Mouse (Mus musculus): ENCODE data around the gene Csf2rb. TPM values are rescaled to one million over a fixed set of nuclear protein-coding genes. Genes with fewer than 3 reads are reported as not detected.
A peak's percentile ranks its signal among the peaks of the same experiment; 100 is the strongest.

Gene Csf2rb
- total and polyA plus RNA-seq, 3 experiments, result 1.6 to 2.8 (median 2.2) TPM

DNA sequence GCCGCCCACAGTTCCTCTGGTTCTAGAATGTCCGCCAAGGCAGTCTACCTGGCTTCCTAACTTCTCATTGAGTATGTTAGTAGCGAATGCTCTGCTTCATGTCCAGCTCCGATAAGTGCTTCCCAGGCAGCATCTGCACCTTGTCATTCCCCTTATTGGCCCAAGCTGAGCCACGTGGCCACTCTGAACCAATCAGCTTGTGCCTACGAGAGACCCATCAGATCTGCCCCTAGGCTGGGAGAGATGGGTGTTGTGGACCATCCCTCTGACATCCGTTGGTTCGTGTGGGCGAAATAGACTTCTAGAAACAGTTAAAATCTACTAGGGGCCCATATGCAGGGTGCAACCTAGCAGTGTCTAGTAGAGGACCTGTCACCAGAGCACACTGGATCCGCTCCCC, 52.3 kb downstream of the Csf2rb start:
- Histone ChIP-seq H3K27ac (no peak overlapping the region), H3K79me2 (replicated peaks; ENCODE audit: control insufficient read depth, insufficient read depth, low read length) (no peaks in the 10 kb centered on the region), H3K4me1 (ENCODE audit: control insufficient read depth, insufficient read depth, low read length) (no peaks in the 10 kb centered on the region), H3K36me3 (ENCODE audit: control insufficient read depth, insufficient read depth, low read length) (no peaks in the 10 kb centered on the region), H3K9ac (ENCODE audit: low read depth, low read length) (no peak overlapping the region), H3K27me3 (ENCODE audit: control insufficient read depth, insufficient read depth, low read length) (no peaks in the 10 kb centered on the region), H3K4me3 (no peak overlapping the region)
- 86% methylated on average over 10 of the region's 10 CpGs for WGBS
- TF ChIP-seq EP300 (IDR thresholded peaks at IDR 0.05; ENCODE audit: insufficient read depth, low read depth, low read length) (no peak), CTCF (IDR thresholded peaks at IDR 0.05) (no peak), POLR2A (IDR thresholded peaks at IDR 0.05; ENCODE audit: insufficient read depth, low read depth, low read length) (no peak)
- DNase-seq, result no peak
- intact Hi-C loops (cut with DNase I), result no loop called here

GRCm38 (mm10) chr15:78378556-78378955, 53.0 kb downstream of the Csf2rb start:
- TF ChIP-seq CTCF (IDR thresholded peaks at IDR 0.05) (no peak), POLR2A (IDR thresholded peaks at IDR 0.05; ENCODE audit: insufficient read depth, low read depth, low read length) (no peak)
- no peaks in the 10 kb centered on the region for H3K36me3 ChIP-seq (ENCODE audit: control insufficient read depth, insufficient read depth, low read length)
- WGBS, result 67% methylated on average over 10 of the region's 10 CpGs
- no peaks in the 10 kb centered on the region for H3K4me1 ChIP-seq (ENCODE audit: control insufficient read depth, insufficient read depth, low read length)
- H3K27me3 ChIP-seq (ENCODE audit: control insufficient read depth, insufficient read depth, low read length), result no peaks in the 10 kb centered on the region
- H3K79me2 ChIP-seq (replicated peaks; ENCODE audit: control insufficient read depth, insufficient read depth, low read length), result no peaks in the 10 kb centered on the region
- no peak overlapping the region for H3K4me3 ChIP-seq
- H3K9ac ChIP-seq (ENCODE audit: low read depth, low read length), result no peak overlapping the region
- no peak for DNase-seq
- intact Hi-C loops (cut with DNase I), result no loop called here
- no peak overlapping the region for H3K27ac ChIP-seq

- Histone ChIP-seq H3K27ac (no peak overlapping the region), H3K36me3 (ENCODE audit: control insufficient read depth, insufficient read depth, low read length) (no peaks in the 10 kb centered on the region), H3K4me3 (no peak overlapping the region), H3K79me2 (replicated peaks; ENCODE audit: control insufficient read depth, insufficient read depth, low read length) (no peaks in the 10 kb centered on the region), H3K9ac (ENCODE audit: low read depth, low read length) (no peak overlapping the region), H3K4me1 (ENCODE audit: control insufficient read depth, insufficient read depth, low read length) (peaks cover 1% of the 10 kb centered on the region; the same call in 1 of the 2 replicates), H3K27me3 (ENCODE audit: control insufficient read depth, insufficient read depth, low read length) (no peaks in the 10 kb centered on the region)
- WGBS, result 76% methylated on average over 2 of the region's 2 CpGs
- DNase-seq, result no peak
- TF ChIP-seq CTCF (IDR thresholded peaks at IDR 0.05), result no peak
- intact Hi-C loops (cut with DNase I), result no loop called here
Measured at GRCm38 (mm10) chr15:78380208-78380607, 54.7 kb downstream of the Csf2rb start.

DNA sequence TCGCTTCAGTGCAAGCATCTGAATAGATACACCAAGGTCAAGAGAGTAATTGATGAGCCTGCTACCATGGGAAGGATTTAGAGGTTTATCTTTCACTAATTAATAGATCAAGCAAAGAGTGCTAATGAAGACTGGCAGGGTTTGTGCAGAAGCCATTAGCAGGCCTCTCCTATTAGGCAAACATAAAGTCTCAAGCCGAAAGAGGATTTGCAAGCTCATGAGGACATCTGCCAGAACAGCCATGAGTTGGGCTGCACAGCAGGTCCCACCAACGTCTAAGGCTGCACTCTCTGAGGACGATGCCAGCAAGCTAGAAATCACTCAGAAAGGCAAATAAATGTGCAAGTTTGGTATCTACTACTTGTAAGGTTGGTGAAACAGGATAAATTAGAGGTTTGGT, 55.2 kb downstream of the Csf2rb start:
- DNase-seq, result no peak
- WGBS, result 78% methylated on average over 4 of the region's 4 CpGs
- Histone ChIP-seq H3K9ac (ENCODE audit: low read depth, low read length) (no peak overlapping the region), H3K79me2 (replicated peaks; ENCODE audit: control insufficient read depth, insufficient read depth, low read length) (no peaks in the 10 kb centered on the region), H3K27me3 (ENCODE audit: control insufficient read depth, insufficient read depth, low read length) (no peaks in the 10 kb centered on the region), H3K36me3 (ENCODE audit: control insufficient read depth, insufficient read depth, low read length) (no peaks in the 10 kb centered on the region), H3K4me3 (no peak overlapping the region), H3K27ac (no peak overlapping the region), H3K4me1 (ENCODE audit: control insufficient read depth, insufficient read depth, low read length) (peaks cover 1% of the 10 kb centered on the region; the same call in 1 of the 2 replicates)
- intact Hi-C loops (cut with DNase I), result no loop called here
- TF ChIP-seq CTCF (IDR thresholded peaks at IDR 0.05) (no peak), POLR2A (IDR thresholded peaks at IDR 0.05; ENCODE audit: insufficient read depth, low read depth, low read length) (no peak), EP300 (IDR thresholded peaks at IDR 0.05; ENCODE audit: insufficient read depth, low read depth, low read length) (no peak)

DNA sequence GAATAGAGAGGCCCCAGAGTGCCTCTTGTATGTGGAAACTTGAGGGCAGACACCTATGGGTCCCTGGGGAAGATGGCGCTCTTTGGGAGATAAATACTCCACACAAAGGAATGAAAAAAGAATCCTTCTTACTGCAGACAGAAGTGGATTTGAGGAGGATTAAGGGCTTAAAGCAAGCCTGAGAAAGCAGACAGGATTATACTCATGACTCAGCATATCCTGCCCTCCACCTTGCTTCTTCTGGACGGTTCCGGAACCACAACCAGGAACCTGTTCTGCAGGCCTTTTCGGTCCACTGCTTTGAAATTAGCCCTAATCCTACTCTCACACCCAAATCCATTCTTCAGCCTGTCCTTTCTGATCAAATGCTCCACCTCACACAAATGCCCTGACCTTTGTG, 56.6 kb downstream of the Csf2rb start:
- H3K4me1 ChIP-seq (ENCODE audit: control insufficient read depth, insufficient read depth, low read length), result peaks cover 1% of the 10 kb centered on the region; the same call in 1 of the 2 replicates
- no peak overlapping the region for H3K9ac ChIP-seq (ENCODE audit: low read depth, low read length)
- no peaks in the 10 kb centered on the region for H3K36me3 ChIP-seq (ENCODE audit: control insufficient read depth, insufficient read depth, low read length)
- intact Hi-C loops (cut with DNase I), result no loop called here
- TF ChIP-seq EP300 (IDR thresholded peaks at IDR 0.05; ENCODE audit: insufficient read depth, low read depth, low read length), result no peak
- TF ChIP-seq POLR2A (IDR thresholded peaks at IDR 0.05; ENCODE audit: insufficient read depth, low read depth, low read length), result no peak
- no peak for TF ChIP-seq CTCF (IDR thresholded peaks at IDR 0.05)
- H3K27ac ChIP-seq, result no peak overlapping the region
- no peak for DNase-seq
- no peaks in the 10 kb centered on the region for H3K27me3 ChIP-seq (ENCODE audit: control insufficient read depth, insufficient read depth, low read length)
- WGBS, result 86% methylated on average over 4 of the region's 4 CpGs
- H3K79me2 ChIP-seq (replicated peaks; ENCODE audit: control insufficient read depth, insufficient read depth, low read length), result no peaks in the 10 kb centered on the region
- H3K4me3 ChIP-seq, result no peak overlapping the region

GRCm38 (mm10) chr15:78383450-78384219, 58.1 kb downstream of the Csf2rb start:
- WGBS, result 53% methylated on average over 11 of the region's 11 CpGs
- DNase-seq, result peak; percentile 34 to 53
- Histone ChIP-seq H3K4me3 (no peak overlapping the region), H3K9ac (ENCODE audit: low read depth, low read length) (no peak overlapping the region), H3K36me3 (ENCODE audit: control insufficient read depth, insufficient read depth, low read length) (no peaks in the 10 kb centered on the region), H3K27ac (no peak overlapping the region), H3K27me3 (ENCODE audit: control insufficient read depth, insufficient read depth, low read length) (no peaks in the 10 kb centered on the region), H3K79me2 (replicated peaks; ENCODE audit: control insufficient read depth, insufficient read depth, low read length) (no peaks in the 10 kb centered on the region), H3K4me1 (ENCODE audit: control insufficient read depth, insufficient read depth, low read length) (peaks cover 1% of the 10 kb centered on the region; the same call in 1 of the 2 replicates)
- intact Hi-C loops (cut with DNase I), result no loop called here
- no peak for TF ChIP-seq CTCF (IDR thresholded peaks at IDR 0.05)
- TF ChIP-seq EP300 (IDR thresholded peaks at IDR 0.05; ENCODE audit: insufficient read depth, low read depth, low read length), result 0 out of 2 replicates have a peak, but pooled peaks have one; percentile 56
